Mouse (Mus musculus) kidney, adult 11 months (tissue): Measurements from ENCODE around the gene Taco1.

Experiments used
- DNase-seq: peaks from one replicate; pipeline ENCODE4 v3.0.0; 2022

Taco1 gene

GRCm38 (mm10) chr11:106065923-106066571 lies at the start of gene Taco1:
Gene Taco1, plus strand, starts transcription at chr11:106066061.
- DNase-seq: peak; percentile 95

DNA sequence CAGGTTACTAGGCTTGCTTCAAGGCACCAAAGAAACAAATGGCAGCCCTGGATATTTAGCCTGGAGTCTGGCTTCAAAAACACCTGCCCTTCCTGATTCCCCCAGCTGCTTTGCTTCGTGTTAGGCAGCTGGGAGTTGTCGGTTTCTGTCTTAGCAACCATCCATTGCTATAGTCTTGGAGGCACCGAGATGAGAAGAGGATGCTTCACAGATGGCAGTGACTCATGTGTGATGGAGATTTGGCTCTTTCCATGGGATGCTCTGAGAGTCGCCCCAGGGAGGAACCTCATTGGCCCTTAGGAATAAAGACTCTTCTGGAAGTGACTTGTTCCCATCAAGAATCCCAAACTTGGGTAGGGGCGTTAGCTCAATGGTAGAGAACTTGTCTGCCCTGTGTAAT lies 49.4 kb upstream of the Taco1 start:
- no peak for DNase-seq

- no peak for DNase-seq
These were observed 45.7 kb upstream of the Taco1 start for GRCm38 (mm10) chr11:106020051-106020763.

- no peak for DNase-seq
These were observed 40.1 kb upstream of the Taco1 start for GRCm38 (mm10) chr11:106025774-106026173.

DNA sequence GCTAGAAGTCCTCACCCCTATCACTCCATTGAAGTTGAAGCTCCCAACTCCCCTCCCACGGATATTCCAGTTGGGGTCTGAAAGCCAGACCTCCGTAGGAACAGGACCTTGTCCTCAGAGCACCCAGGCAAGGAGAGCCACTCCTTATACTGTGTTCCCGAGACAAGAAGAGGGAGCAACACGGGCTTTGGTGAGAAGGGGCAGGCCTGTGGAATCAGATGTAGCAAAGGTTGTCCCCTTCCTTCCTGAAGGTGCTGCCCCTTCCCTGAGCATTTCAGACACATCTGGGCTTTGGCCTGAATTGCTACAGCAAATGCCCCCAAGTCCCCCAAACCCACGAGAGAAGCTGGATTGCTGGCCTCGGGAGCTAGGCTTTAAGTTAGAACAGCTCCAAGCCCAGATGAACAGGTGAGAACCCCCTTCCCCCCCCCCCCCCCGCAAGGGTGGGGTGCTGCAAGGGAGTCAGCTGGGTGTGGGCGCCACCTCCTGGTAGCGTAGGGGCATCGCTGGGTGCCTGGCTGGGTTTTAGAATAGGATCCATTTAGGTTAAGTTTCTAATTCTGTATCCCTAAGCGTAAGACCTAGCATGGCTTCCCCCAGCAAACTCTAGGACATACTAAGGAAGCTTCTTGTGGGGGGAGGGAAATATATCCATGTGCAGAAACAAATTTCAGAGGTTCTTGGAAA lies 39.3 kb upstream of the Taco1 start:
- DNase-seq: peak; percentile 60

DNA sequence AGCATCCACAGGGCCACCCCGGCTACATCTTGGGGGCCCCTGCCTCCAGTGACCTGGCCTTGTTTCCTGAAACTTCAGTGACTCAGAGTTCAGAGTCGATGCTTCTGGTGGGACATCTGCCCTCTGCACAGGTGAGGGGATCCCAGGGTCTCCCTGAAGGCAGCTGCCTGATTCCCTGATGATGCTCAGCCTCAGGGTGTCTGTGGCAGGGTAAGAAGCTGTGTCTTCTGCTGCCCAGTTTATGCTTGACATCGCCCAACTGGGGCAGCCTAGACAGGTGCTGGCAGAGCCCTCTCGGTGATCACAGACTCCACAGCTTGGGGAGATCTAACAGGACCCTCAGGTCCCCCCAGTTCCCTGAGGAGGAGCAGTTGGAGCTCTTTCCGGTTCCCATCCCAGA lies 38.3 kb upstream of the Taco1 start:
- DNase-seq: no peak

GRCm38 (mm10) chr11:106032074-106032473 lies 33.8 kb upstream of the Taco1 start:
- DNase-seq: peak; percentile 33

DNA sequence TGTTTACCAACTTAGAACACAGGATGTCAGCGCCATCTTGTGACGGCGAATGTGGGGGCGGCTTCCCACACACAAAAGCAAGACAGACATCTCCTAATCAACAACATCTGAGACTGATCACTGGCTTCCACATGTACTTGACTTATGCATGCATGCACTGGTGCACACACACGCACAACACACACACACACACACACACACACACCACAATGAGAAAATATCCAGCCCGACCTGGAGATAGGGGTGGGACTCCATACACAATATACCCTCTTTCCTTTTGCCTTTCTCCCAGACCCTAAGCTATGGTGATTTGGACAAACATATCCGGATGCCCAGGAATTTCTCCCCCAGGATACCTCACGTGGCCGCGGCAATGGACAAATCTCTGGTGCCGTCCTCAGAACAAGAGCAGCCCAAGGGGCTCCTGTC lies 32.4 kb upstream of the Taco1 start:
- peak; percentile 70 for DNase-seq

- DNase-seq: no peak
These were observed 30.9 kb upstream of the Taco1 start for GRCm38 (mm10) chr11:106034986-106035385.

GRCm38 (mm10) chr11:106036548-106037417 lies 29.1 kb upstream of the Taco1 start, which contains the start of gene Dcaf7:
Gene Dcaf7, plus strand, starts transcription at chr11:106036872.
- DNase-seq: peak; percentile 97

- DNase-seq: no peak
These were observed 28.5 kb upstream of the Taco1 start for GRCm38 (mm10) chr11:106037418-106037751.

DNA sequence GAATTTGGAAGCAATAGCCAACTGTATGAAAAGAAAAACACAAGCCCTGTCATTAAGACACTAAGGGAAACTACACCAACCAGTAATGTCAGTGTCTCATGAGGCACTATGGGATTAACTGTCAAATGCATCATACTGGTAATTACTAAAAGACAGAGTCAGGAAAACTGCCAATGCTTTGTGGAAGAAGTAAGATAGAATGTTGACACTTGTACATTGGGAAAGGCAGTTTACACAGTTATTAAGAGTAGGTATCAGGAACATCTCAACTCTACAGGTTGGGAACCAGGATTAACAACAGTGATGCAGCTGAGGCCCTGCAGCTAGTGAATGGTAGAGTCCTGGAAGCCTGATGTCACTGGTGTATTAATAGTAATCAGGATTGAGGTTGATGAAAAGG lies 21.5 kb upstream of the Taco1 start:
- DNase-seq: no peak

- no peak for DNase-seq
These were observed 20.6 kb upstream of the Taco1 start for GRCm38 (mm10) chr11:106045256-106045655.

GRCm38 (mm10) chr11:106045780-106046179 lies 20.1 kb upstream of the Taco1 start:
- no peak for DNase-seq

DNA sequence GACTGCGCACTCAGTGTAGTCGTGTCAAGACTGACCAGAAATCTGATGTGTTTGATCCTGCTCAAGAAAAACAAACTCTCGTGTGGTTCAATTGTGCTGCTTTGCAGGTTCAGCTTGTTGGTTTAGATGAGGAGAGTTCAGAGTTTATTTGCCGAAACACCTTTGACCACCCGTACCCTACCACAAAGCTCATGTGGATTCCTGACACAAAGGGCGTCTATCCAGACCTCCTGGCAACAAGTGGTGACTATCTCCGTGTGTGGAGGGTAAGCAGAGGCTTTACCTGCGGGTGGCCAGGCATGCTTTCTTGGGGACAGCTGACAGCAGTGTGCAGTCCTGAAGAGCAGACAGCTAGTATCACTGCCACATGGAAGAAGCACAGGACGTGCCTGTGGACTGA lies 19.3 kb upstream of the Taco1 start:
- no peak for DNase-seq

GRCm38 (mm10) chr11:106053921-106054320 lies 11.9 kb upstream of the Taco1 start:
- no peak for DNase-seq

DNA sequence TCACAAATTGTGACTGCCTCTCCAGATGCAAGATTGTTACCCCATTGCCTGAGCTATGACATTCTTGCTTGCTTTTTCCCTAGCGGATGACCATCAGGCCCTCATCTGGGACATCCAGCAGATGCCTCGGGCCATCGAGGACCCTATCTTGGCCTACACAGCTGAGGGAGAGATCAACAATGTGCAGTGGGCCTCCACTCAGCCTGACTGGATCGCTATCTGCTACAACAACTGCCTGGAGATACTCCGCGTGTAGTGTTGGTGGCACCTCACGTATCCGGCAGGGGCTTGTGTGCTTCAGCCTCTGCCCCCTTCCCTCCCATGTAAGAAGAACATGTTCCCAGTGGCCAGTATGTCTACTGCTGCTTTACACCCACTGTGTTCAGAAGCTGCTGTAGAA lies 11.3 kb upstream of the Taco1 start:
- no peak for DNase-seq

DNA sequence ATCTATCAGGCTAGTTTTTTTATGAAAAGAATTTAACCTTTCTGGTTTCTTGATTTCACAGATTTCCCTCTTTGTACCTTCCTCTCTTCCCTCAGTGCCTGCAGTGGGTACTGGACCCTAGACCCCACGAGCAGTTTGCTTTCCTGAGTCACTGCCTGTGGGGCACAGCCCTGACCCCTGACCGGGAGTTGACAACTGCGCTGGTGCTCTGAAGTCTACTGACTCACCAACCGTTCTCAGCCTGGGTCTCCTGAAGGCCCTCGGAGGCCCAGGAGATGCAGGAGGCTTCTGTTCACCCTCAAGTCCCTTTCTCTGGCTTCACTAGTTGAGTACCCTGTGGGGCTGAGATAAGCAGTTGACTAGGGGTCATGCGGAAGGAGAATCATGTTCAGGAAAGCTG lies 10.5 kb upstream of the Taco1 start:
- no peak for DNase-seq

- DNase-seq: no peak
These were observed 8.9 kb upstream of the Taco1 start for GRCm38 (mm10) chr11:106056819-106057491.

- no peak for DNase-seq
These were observed 7.8 kb upstream of the Taco1 start for GRCm38 (mm10) chr11:106058020-106058419.

GRCm38 (mm10) chr11:106060549-106060948 lies 5.3 kb upstream of the Taco1 start:
- DNase-seq: no peak

GRCm38 (mm10) chr11:106061311-106061710 lies 4.5 kb upstream of the Taco1 start:
- DNase-seq: no peak

DNA sequence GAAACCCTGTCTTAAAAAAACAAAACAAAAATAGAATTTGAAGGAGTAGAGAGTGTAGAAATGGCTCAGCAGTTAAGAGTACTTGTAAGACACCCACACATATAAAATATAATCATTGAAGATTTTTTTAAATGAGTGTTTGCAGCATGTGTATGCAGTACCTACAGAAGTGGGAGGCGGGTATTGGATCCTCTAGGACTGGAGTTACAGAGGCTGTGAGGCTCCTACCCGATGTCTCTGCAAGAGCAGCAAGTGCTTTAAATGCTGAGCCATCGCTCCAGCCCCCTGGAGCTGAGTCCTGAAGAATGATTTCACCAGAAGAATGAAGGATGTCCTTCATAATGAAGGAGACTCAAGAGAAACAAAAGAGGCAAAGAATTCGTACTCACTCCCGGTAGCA lies 2.1 kb upstream of the Taco1 start:
- no peak for DNase-seq
